Mouse (Mus musculus): Measurements from ENCODE around the gene Olfr447. TPM values are rescaled to one million over a fixed set of nuclear protein-coding genes. Genes with fewer than 3 reads are reported as not detected.

Olfr447 gene
- polyA plus RNA-seq, 1 experiment from 2014 or later: not detected

Other genes with a start within 250 kb of the Olfr447 start
- gene Tcaf1, start 198.8 kb upstream of the Olfr447 start, polyA plus RNA-seq (2014; fragmentation: Nextera tagmentation; extraction: Ambion mirVana): 161 and 162 TPM in 2 replicates
- gene Olfr453, start 169.5 kb upstream of the Olfr447 start, polyA plus RNA-seq (2014; fragmentation: Nextera tagmentation; extraction: Ambion mirVana): not detected in 2 replicates
- gene Olfr38, start 152.5 kb upstream of the Olfr447 start, polyA plus RNA-seq (2014; fragmentation: Nextera tagmentation; extraction: Ambion mirVana): not detected in 2 replicates
- not detected in 2 replicates for gene Olfr452, start 123.8 kb upstream of the Olfr447 start, polyA plus RNA-seq (2014; fragmentation: Nextera tagmentation; extraction: Ambion mirVana)
- gene Olfr450, start 96.9 kb upstream of the Olfr447 start, polyA plus RNA-seq (2014; fragmentation: Nextera tagmentation; extraction: Ambion mirVana): not detected in 2 replicates
- gene Olfr449, start 74.5 kb upstream of the Olfr447 start, polyA plus RNA-seq (2014; fragmentation: Nextera tagmentation; extraction: Ambion mirVana): not detected in 2 replicates
- gene Olfr448, start 18.4 kb upstream of the Olfr447 start, polyA plus RNA-seq (2014; fragmentation: Nextera tagmentation; extraction: Ambion mirVana): not detected in 2 replicates
- not detected in 2 replicates for gene Olfr446, start 12.5 kb downstream of the Olfr447 start, polyA plus RNA-seq (2014; fragmentation: Nextera tagmentation; extraction: Ambion mirVana)
- not detected in 2 replicates for gene Olfr444, start 40.2 kb downstream of the Olfr447 start, polyA plus RNA-seq (2014; fragmentation: Nextera tagmentation; extraction: Ambion mirVana)
- not detected in 2 replicates for gene Olfr441, start 197.5 kb downstream of the Olfr447 start, polyA plus RNA-seq (2014; fragmentation: Nextera tagmentation; extraction: Ambion mirVana)
- gene Olfr237-ps1, start 237.7 kb downstream of the Olfr447 start, polyA plus RNA-seq (2014; fragmentation: Nextera tagmentation; extraction: Ambion mirVana): not detected in 2 replicates